Mouse (Mus musculus) heart, postnatal 4 days (tissue): ENCODE data around the gene Pxn. TPM values are rescaled to one million over a fixed set of nuclear protein-coding genes. Genes with fewer than 3 reads are reported as not detected.

Experiments
- DNase-seq: peaks from one replicate; pipeline ENCODE4 v3.0.0; 2021
- microRNA-seq, 2 experiments: library from miRNA; unstranded; fragments of <30 nt; microRNA quantifications; one replicate each; pipeline ENCODE4 v1.2.0; 2021 to 2022
- total RNA-seq, 2 experiments: library from RNA; stranded (reverse); gene quantifications; 2 replicates each; pipeline ENCODE4 v1.2.3; 2021

Gene Pxn
- total RNA-seq, 2 experiments from 2014 or later = 62.9 to 66.0 TPM

- no peak for DNase-seq
These were observed 79.1 kb downstream of the Pxn start for GRCm38 (mm10) chr5:115585616-115586015.

- DNase-seq = no peak
These were observed 79.7 kb downstream of the Pxn start for GRCm38 (mm10) chr5:115586166-115586565.

GRCm38 (mm10) chr5:115586780-115587179 is 80.3 kb downstream of the Pxn start:
- DNase-seq = no peak

GRCm38 (mm10) chr5:115591028-115591427 is 84.6 kb downstream of the Pxn start:
- no peak for DNase-seq

- no peak for DNase-seq
These were observed 85.0 kb downstream of the Pxn start for GRCm38 (mm10) chr5:115591506-115591905.

GRCm38 (mm10) chr5:115603561-115603960 is 97.1 kb downstream of the Pxn start:
- DNase-seq = no peak

Small RNA genes within 50 kb of the gene (microRNA-seq; reads per million reads assigned to microRNA genes)
- gene Mir7029 = 0 reads per million in 2 experiments

Other genes with a start within 250 kb of the Pxn start
- 100 to 1,000 TPM; 277 to 284 TPM for gene Rnf10, start 233.8 kb upstream of the Pxn start, total RNA-seq
- gene Coq5, start 227.0 kb upstream of the Pxn start, total RNA-seq = 100 to 1,000 TPM; 113 to 117 TPM
- gene Dynll1, start 205.7 kb upstream of the Pxn start, total RNA-seq = 100 to 1,000 TPM; 318 to 355 TPM
- gene Srsf9, start 179.5 kb upstream of the Pxn start, total RNA-seq = 10 to 100 TPM; 39.1 to 42.4 TPM
- gene Gatc, start 165.5 kb upstream of the Pxn start, total RNA-seq = 10 to 100 TPM; 17.3 to 19.3 TPM
- 10 to 100 TPM; 23.4 to 26.8 TPM for gene Triap1, start 165.5 kb upstream of the Pxn start, total RNA-seq
- 100 to 1,000 TPM; 619 to 662 TPM for gene Cox6a1, start 157.7 kb upstream of the Pxn start, total RNA-seq
- 1 to 10 TPM; 6.2 to 7.7 TPM for gene Msi1, start 77.1 kb upstream of the Pxn start, total RNA-seq
- not detected for gene Pla2g1b, start 40.4 kb upstream of the Pxn start, total RNA-seq
- 10 to 100 TPM; 10.5 to 12.7 TPM for gene Sirt4, start 22.0 kb upstream of the Pxn start, total RNA-seq
- 100 to 1,000 TPM; 852 to 919 TPM for gene Rplp0, start 52.8 kb downstream of the Pxn start, total RNA-seq
- gene Gcn1l1, start 58.6 kb downstream of the Pxn start, total RNA-seq = 10 to 100 TPM; 52.7 to 56.7 TPM
- gene Rab35, start 125.2 kb downstream of the Pxn start, total RNA-seq = 10 to 100 TPM; 56.8 to 58.2 TPM
- gene Bicdl1, start 224.9 kb downstream of the Pxn start, total RNA-seq = 1 to 10 TPM; 6.1 to 6.7 TPM